14 mouse cellular contexts compared by ENCODE assay signal in the genomic region with DNA sequence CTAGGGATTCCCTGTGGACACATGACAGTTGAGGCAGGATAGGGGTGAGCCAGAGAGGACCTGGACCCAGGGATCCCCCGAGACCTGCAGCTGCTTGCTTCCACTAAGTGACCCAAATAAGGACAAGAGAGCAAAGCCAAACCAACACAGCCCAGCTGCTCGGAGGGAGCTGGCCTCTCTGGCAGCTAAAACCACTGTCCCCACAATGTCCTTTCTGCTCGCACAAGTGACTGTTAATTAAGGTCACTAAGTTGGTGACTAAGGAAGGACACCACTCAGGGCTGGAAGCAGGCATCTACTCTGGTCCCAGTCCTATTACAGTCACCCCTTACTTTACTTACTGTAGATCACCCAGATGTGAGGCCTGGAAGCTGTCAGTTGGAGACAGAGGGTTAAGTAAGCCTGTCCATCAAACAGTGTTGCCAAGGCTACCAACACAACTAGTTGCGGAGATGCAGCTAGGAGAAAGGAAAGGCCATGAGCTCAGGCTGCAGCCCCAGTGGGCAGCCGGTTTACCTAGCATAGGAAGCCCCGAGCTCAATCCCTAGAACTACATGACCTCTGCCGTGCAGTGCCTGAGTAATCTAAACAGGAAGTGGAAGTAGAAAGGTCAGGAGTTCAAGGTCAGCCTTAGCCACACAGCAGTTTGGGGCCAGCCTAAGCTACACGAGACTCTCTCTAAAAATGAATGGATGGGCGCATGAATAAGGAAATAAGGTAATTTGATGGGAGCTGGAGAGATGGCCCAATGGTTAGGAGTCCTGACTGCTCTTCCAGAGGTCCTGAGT. TPM values are rescaled to one million over a fixed set of nuclear protein-coding genes. Genes with fewer than 3 reads are reported as not detected.
A peak's percentile ranks its signal among the peaks of the same experiment; 100 is the strongest.
DNase-seq lines count a peak whose midpoint lies in the region; ATAC-seq and TF ChIP-seq lines count a peak whose summit lies in the region.
"Had no signal": no experiment of that assay in that cellular context is flagged by ENCODE, and none has a peak within 500 bp of the region (broad histone marks: within the 10 kb centered on the region; RNA-seq: fewer than 3 reads in every experiment).

No protein-coding gene starts in this region.

- H3K27ac ChIP-seq in kidney, embryonic 16.5 days (ENCODE audit: low read length) = peak overlapping the region; percentile 60
- H3K27ac ChIP-seq in kidney, embryonic 14.5 days (ENCODE audit: low read depth, low read length) = no peak overlapping the region
- H3K27ac ChIP-seq in heart, postnatal 0 days (ENCODE audit: low read depth) = peak overlapping the region; percentile 81
- peak overlapping the region; percentile 71 for H3K27ac ChIP-seq in liver, postnatal 0 days (ENCODE audit: low read depth)
- H3K27ac ChIP-seq in left cerebral cortex, adult 2 months = no peak overlapping the region
- H3K27ac ChIP-seq: embryonic facial prominence, embryonic 10.5 days; forebrain, embryonic 13.5 days; hindbrain, embryonic 12.5 days had no signal

- TF ChIP-seq EP300 in heart, postnatal 0 days (IDR thresholded peaks at IDR 0.05; ENCODE audit: low read depth) = no peak
- TF ChIP-seq EP300 in liver, postnatal 0 days (IDR thresholded peaks at IDR 0.05; ENCODE audit: low read depth) = no peak

- ATAC-seq in kidney, embryonic 16.5 days (ENCODE audit: low FRiP score, low TSS enrichment) = no peak; the same call in 1 of the 2 replicates
- no peak for ATAC-seq in kidney, embryonic 14.5 days (ENCODE audit: low FRiP score, low TSS enrichment)
- ATAC-seq in heart, postnatal 0 days (ENCODE audit: insufficient read depth, low read depth) = peak; percentile 15
- no peak for ATAC-seq in liver, postnatal 0 days
- ATAC-seq: forebrain, embryonic 13.5 days; midbrain, embryonic 16.5 days had no signal

- no peaks in the 10 kb centered on the region for H3K27me3 ChIP-seq in kidney, embryonic 16.5 days (ENCODE audit: insufficient read depth, low read length)
- H3K27me3 ChIP-seq in kidney, embryonic 14.5 days (ENCODE audit: control insufficient read depth, insufficient read depth, low read length) = no peaks in the 10 kb centered on the region
- no peaks in the 10 kb centered on the region for H3K27me3 ChIP-seq in heart, postnatal 0 days (ENCODE audit: control insufficient read depth, insufficient read depth, low read length)
- no peaks in the 10 kb centered on the region for H3K27me3 ChIP-seq in liver, postnatal 0 days (ENCODE audit: insufficient read depth, low read length)
- H3K27me3 ChIP-seq: forebrain, embryonic 13.5 days; hindbrain, embryonic 12.5 days had no signal

- H3K4me3 ChIP-seq in kidney, embryonic 16.5 days (ENCODE audit: low read length) = no peak overlapping the region
- no peak overlapping the region for H3K4me3 ChIP-seq in kidney, embryonic 14.5 days (ENCODE audit: low read length)
- no peak overlapping the region for H3K4me3 ChIP-seq in heart, postnatal 0 days (ENCODE audit: low read depth, low read length)
- no peak overlapping the region for H3K4me3 ChIP-seq in liver, postnatal 0 days (ENCODE audit: low read depth, low read length)
- no peak overlapping the region for H3K4me3 ChIP-seq in left cerebral cortex, adult 2 months
- H3K4me3 ChIP-seq: embryonic facial prominence, embryonic 10.5 days; forebrain, embryonic 13.5 days; hindbrain, embryonic 12.5 days had no signal

- peak; percentile 53 to 58 for DNase-seq in heart, adult 18-20 months
- DNase-seq in heart, postnatal 0 days (ENCODE audit: low spot score) = peak; percentile 58
- DNase-seq in liver, postnatal 0 days = no peak
- no peak for DNase-seq in left cerebral cortex, adult 2 months (ENCODE audit: extremely low spot score in 1 of 2, low spot score in 2 of 2)
- no peak for DNase-seq in layer of hippocampus, adult 9-10 months (ENCODE audit: low spot score)
- DNase-seq in embryo, embryonic 9.5 days (ENCODE audit: extremely low spot score) = no peak
- DNase-seq: lung, embryonic 14.5 days had no signal

- intact Hi-C loops in left cerebral cortex, adult 2 months (cut with DNase I) = no loop called here

- H3K9me3 ChIP-seq in kidney, embryonic 16.5 days (ENCODE audit: low read length) = no peaks in the 10 kb centered on the region
- no peaks in the 10 kb centered on the region for H3K9me3 ChIP-seq in kidney, embryonic 14.5 days (ENCODE audit: control insufficient read depth, low read length)
- no peaks in the 10 kb centered on the region for H3K9me3 ChIP-seq in heart, postnatal 0 days (replicated peaks; ENCODE audit: control insufficient read depth, low read length)
- no peaks in the 10 kb centered on the region for H3K9me3 ChIP-seq in liver, postnatal 0 days (ENCODE audit: low read length)
- H3K9me3 ChIP-seq: embryonic facial prominence, embryonic 10.5 days; forebrain, embryonic 13.5 days; hindbrain, embryonic 12.5 days had no signal

- H3K36me3 ChIP-seq in kidney, embryonic 16.5 days (ENCODE audit: insufficient read depth, low read length) = no peaks in the 10 kb centered on the region
- H3K36me3 ChIP-seq in kidney, embryonic 14.5 days (ENCODE audit: control insufficient read depth, insufficient read depth, low read length) = no peaks in the 10 kb centered on the region
- no peaks in the 10 kb centered on the region for H3K36me3 ChIP-seq in heart, postnatal 0 days (replicated peaks; ENCODE audit: control insufficient read depth, insufficient read depth, low read length)
- H3K36me3 ChIP-seq in liver, postnatal 0 days (replicated peaks; ENCODE audit: insufficient read depth, low read length) = no peaks in the 10 kb centered on the region
- H3K36me3 ChIP-seq: embryonic facial prominence, embryonic 10.5 days; hindbrain, embryonic 12.5 days had no signal

- no peak overlapping the region for H3K4me2 ChIP-seq in kidney, embryonic 16.5 days (replicated peaks; ENCODE audit: low read depth, low read length)
- H3K4me2 ChIP-seq in kidney, embryonic 14.5 days (replicated peaks; ENCODE audit: low read depth, low read length) = no peak overlapping the region
- no peak overlapping the region for H3K4me2 ChIP-seq in heart, postnatal 0 days (ENCODE audit: low read depth, low read length)
- H3K4me2 ChIP-seq in liver, postnatal 0 days (ENCODE audit: low read depth, low read length) = no peak overlapping the region
- H3K4me2 ChIP-seq: forebrain, embryonic 13.5 days; hindbrain, embryonic 12.5 days; lung, embryonic 14.5 days had no signal

- TF ChIP-seq CTCF in heart, postnatal 0 days (IDR thresholded peaks at IDR 0.05; ENCODE audit: low read depth) = no peak
- TF ChIP-seq CTCF in liver, postnatal 0 days (IDR thresholded peaks at IDR 0.05; ENCODE audit: low read depth) = no peak
- TF ChIP-seq CTCF in left cerebral cortex, adult 2 months (IDR thresholded peaks at IDR 0.05) = no peak

- no peak overlapping the region; the same call in 1 of the 2 replicates for H3K9ac ChIP-seq in kidney, embryonic 16.5 days (replicated peaks; ENCODE audit: low read length)
- no peak overlapping the region for H3K9ac ChIP-seq in kidney, embryonic 14.5 days (ENCODE audit: low read depth, low read length)
- peak overlapping the region; percentile 28; the same call in 1 of the 2 replicates for H3K9ac ChIP-seq in heart, postnatal 0 days (replicated peaks; ENCODE audit: low read depth, low read length)
- no peak overlapping the region for H3K9ac ChIP-seq in liver, postnatal 0 days (replicated peaks)
- H3K9ac ChIP-seq: forebrain, embryonic 13.5 days; hindbrain, embryonic 12.5 days; lung, embryonic 14.5 days had no signal

- 39% methylated on average over 9 of the region's 9 CpGs for WGBS in kidney, embryonic 16.5 days
- WGBS in kidney, embryonic 14.5 days = 47% methylated on average over 9 of the region's 9 CpGs
- WGBS in heart, postnatal 0 days = 31% methylated on average over 9 of the region's 9 CpGs
- WGBS in liver, postnatal 0 days (ENCODE audit: insufficient replicate concordance) = 44% methylated on average over 9 of the region's 9 CpGs

- H3K4me1 ChIP-seq in kidney, embryonic 16.5 days (ENCODE audit: insufficient read depth, low read length) = peaks cover 40% of the 10 kb centered on the region
- peaks cover 21% of the 10 kb centered on the region for H3K4me1 ChIP-seq in kidney, embryonic 14.5 days (ENCODE audit: control insufficient read depth, insufficient read depth, low read length)
- H3K4me1 ChIP-seq in heart, postnatal 0 days (ENCODE audit: control insufficient read depth, insufficient read depth) = peaks cover 30% of the 10 kb centered on the region
- H3K4me1 ChIP-seq in liver, postnatal 0 days (ENCODE audit: insufficient read depth) = peaks cover 43% of the 10 kb centered on the region

RNA-seq across cellular contexts. Expression of gene Tmem51, which starts 30.2 kb away (rescaled TPM):
- polyA plus RNA-seq in kidney, embryonic 16.5 days (2015; fragmentation: Nextera tagmentation; extraction: Ambion mirVana) = 41.6 and 42.7 TPM in 2 replicates
- 16.7 and 23.0 TPM in 2 replicates for polyA plus RNA-seq in kidney, embryonic 14.5 days (2014; fragmentation: Nextera tagmentation; extraction: Ambion mirVana)
- 1 to 10 TPM; 3.4 to 5.2 TPM for total RNA-seq in heart, adult 18-20 months (2021)
- 27.7 and 34.4 TPM in 2 replicates for total RNA-seq in heart, postnatal 0 days (2014; rRNA removed; ENCODE audit: low replicate concordance)
- polyA plus RNA-seq in heart, postnatal 0 days (2015; fragmentation: Nextera tagmentation; extraction: Ambion mirVana) = 39.5 and 46.8 TPM in 2 replicates
- 13.7 and 15.7 TPM in 2 replicates for polyA plus RNA-seq in liver, postnatal 0 days (2015; fragmentation: Nextera tagmentation; extraction: Ambion mirVana)
- total RNA-seq in left cerebral cortex, adult 2 months (2021) = 1 to 10 TPM; 4.9 to 5.6 TPM
- total RNA-seq: MEL had no signal

RNA-seq across cellular contexts. Expression of gene Fhad1, which starts 39.0 kb away (rescaled TPM):
- 0.74 and 1.0 TPM in 2 replicates for polyA plus RNA-seq in kidney, embryonic 16.5 days (2015; fragmentation: Nextera tagmentation; extraction: Ambion mirVana)
- 0.15 and 0.60 TPM in 2 replicates for polyA plus RNA-seq in kidney, embryonic 14.5 days (2014; fragmentation: Nextera tagmentation; extraction: Ambion mirVana)
- under 1 TPM in 1 of 2 experiments, not detected in 1; 0.36 TPM for total RNA-seq in heart, adult 18-20 months (2021)
- total RNA-seq in heart, postnatal 0 days (2014; rRNA removed; ENCODE audit: low replicate concordance) = 3.3 TPM in 1 of 2 replicates, not detected in the other
- 1.5 and 2.7 TPM in 2 replicates for polyA plus RNA-seq in heart, postnatal 0 days (2015; fragmentation: Nextera tagmentation; extraction: Ambion mirVana)
- 0.71 and 1.0 TPM in 2 replicates for polyA plus RNA-seq in liver, postnatal 0 days (2015; fragmentation: Nextera tagmentation; extraction: Ambion mirVana)
- total RNA-seq in left cerebral cortex, adult 2 months (2021) = 1 to 10 TPM; 9.0 to 9.2 TPM
- total RNA-seq: MEL had no signal

Comparison
In these comparisons a context has a peak if more than half of its experiments do, and no peak if none do; other contexts are left out.
1. H3K27ac ChIP-seq: peak in kidney, embryonic 16.5 days (single experiment), heart, postnatal 0 days (single experiment) and liver, postnatal 0 days (single experiment); none in kidney, embryonic 14.5 days (single experiment) and left cerebral cortex, adult 2 months (single experiment).
2. DNase-seq: peak in heart, adult 18-20 months (2 of 2) and heart, postnatal 0 days (single experiment); none in liver, postnatal 0 days (single experiment), left cerebral cortex, adult 2 months (0 of 2), layer of hippocampus, adult 9-10 months (single experiment) and embryo, embryonic 9.5 days (single experiment).